Comparison of ENCODE assay signal across 8 mouse cellular contexts in genomic region chr17:48410299-48410785, GRCm38 (mm10). TPM values are rescaled to one million over a fixed set of nuclear protein-coding genes. Genes with fewer than 3 reads are reported as not detected.
DNase-seq lines count a peak whose midpoint lies in the region; ATAC-seq lines count a peak whose summit lies in the region.

No protein-coding gene starts in this region.

- H3K9ac ChIP-seq in forebrain, embryonic 15.5 days (replicated peaks), result peak overlapping the region; percentile 67
- H3K9ac ChIP-seq in liver, embryonic 12.5 days, result peak overlapping the region; percentile 86

- WGBS in heart, embryonic 10.5 days, result under 1% methylated on average over 13 of the region's 13 CpGs
- under 1% methylated on average over 13 of the region's 13 CpGs for WGBS in forebrain, embryonic 15.5 days
- under 1% methylated on average over 13 of the region's 13 CpGs for WGBS in liver, embryonic 12.5 days (ENCODE audit: insufficient replicate concordance)

- ATAC-seq in forebrain, embryonic 15.5 days (replicated peaks), result peak; percentile 32
- peak; percentile 39 for ATAC-seq in liver, embryonic 12.5 days

- no peaks in the 10 kb centered on the region for H3K27me3 ChIP-seq in heart, embryonic 10.5 days (ENCODE audit: insufficient read depth, poor library complexity, severe bottlenecking)
- H3K27me3 ChIP-seq in forebrain, embryonic 15.5 days, result no peaks in the 10 kb centered on the region
- H3K27me3 ChIP-seq in liver, embryonic 12.5 days (replicated peaks), result no peaks in the 10 kb centered on the region

- H3K27ac ChIP-seq in heart, embryonic 10.5 days, result peak overlapping the region; percentile 99
- peak overlapping the region; percentile 96 for H3K27ac ChIP-seq in forebrain, embryonic 15.5 days (replicated peaks)
- peak overlapping the region; percentile 100 for H3K27ac ChIP-seq in liver, embryonic 12.5 days

- H3K9me3 ChIP-seq in heart, embryonic 10.5 days, result no peaks in the 10 kb centered on the region
- H3K9me3 ChIP-seq in forebrain, embryonic 15.5 days, result no peaks in the 10 kb centered on the region
- H3K9me3 ChIP-seq in liver, embryonic 12.5 days (replicated peaks), result no peaks in the 10 kb centered on the region

- H3K36me3 ChIP-seq in heart, embryonic 10.5 days, result peaks cover 25% of the 10 kb centered on the region
- peaks cover 7% of the 10 kb centered on the region for H3K36me3 ChIP-seq in forebrain, embryonic 15.5 days
- peaks cover 46% of the 10 kb centered on the region for H3K36me3 ChIP-seq in liver, embryonic 12.5 days

- peak overlapping the region; percentile 83 for H3K4me2 ChIP-seq in forebrain, embryonic 15.5 days (replicated peaks)
- peak overlapping the region; percentile 86 for H3K4me2 ChIP-seq in liver, embryonic 12.5 days

- no peak for DNase-seq in heart, embryonic 10.5 days (ENCODE audit: low spot score)
- DNase-seq in heart, adult 11 months, result no peak
- DNase-seq in MN1 (ENCODE audit: low spot score), result peak; percentile 71
- DNase-seq in adrenal gland, adult 2 months, result no peak
- DNase-seq in layer of hippocampus, postnatal 36 days, result no peak
- no peak for DNase-seq in kidney, postnatal 14 days

- peaks cover 23% of the 10 kb centered on the region for H3K4me1 ChIP-seq in heart, embryonic 10.5 days
- peaks cover 38% of the 10 kb centered on the region for H3K4me1 ChIP-seq in forebrain, embryonic 15.5 days
- peaks cover 51% of the 10 kb centered on the region for H3K4me1 ChIP-seq in liver, embryonic 12.5 days

- H3K4me3 ChIP-seq in heart, embryonic 10.5 days, result peak overlapping the region; percentile 91
- H3K4me3 ChIP-seq in forebrain, embryonic 15.5 days, result peak overlapping the region; percentile 80
- H3K4me3 ChIP-seq in liver, embryonic 12.5 days, result peak overlapping the region; percentile 90

RNA-seq across cellular contexts. Expression of gene Oard1, which starts 0.5 kb away (rescaled TPM):
- 56.7 and 78.1 TPM in 2 replicates for polyA plus RNA-seq in heart, embryonic 10.5 days (2016; fragmentation: Nextera tagmentation; extraction: Ambion mirVana)
- polyA plus RNA-seq in forebrain, embryonic 15.5 days (2015; fragmentation: Nextera tagmentation; extraction: Ambion mirVana), result 59.0 and 60.7 TPM in 2 replicates
- 56.5 and 58.1 TPM in 2 replicates for polyA plus RNA-seq in liver, embryonic 12.5 days (2016; fragmentation: Nextera tagmentation; extraction: Ambion mirVana)
- total RNA-seq in adrenal gland, adult 2 months (2021), result 10 to 100 TPM; 14.6 to 19.6 TPM
- polyA plus RNA-seq in adrenal gland, adult 2 months (2012; rRNA removed), result 2.5 TPM in 2 replicates
- total RNA-seq in layer of hippocampus, postnatal 36 days (2021), result 10 to 100 TPM; 12.3 to 13.6 TPM

RNA-seq across cellular contexts. Expression of gene Nfya, which starts 0.6 kb away (rescaled TPM):
- 13.7 and 17.3 TPM in 2 replicates for polyA plus RNA-seq in heart, embryonic 10.5 days (2016; fragmentation: Nextera tagmentation; extraction: Ambion mirVana)
- 17.6 and 18.9 TPM in 2 replicates for polyA plus RNA-seq in forebrain, embryonic 15.5 days (2015; fragmentation: Nextera tagmentation; extraction: Ambion mirVana)
- 10.9 and 11.3 TPM in 2 replicates for polyA plus RNA-seq in liver, embryonic 12.5 days (2016; fragmentation: Nextera tagmentation; extraction: Ambion mirVana)
- 10 to 100 TPM; 26.4 to 41.3 TPM for total RNA-seq in adrenal gland, adult 2 months (2021)
- polyA plus RNA-seq in adrenal gland, adult 2 months (2012; rRNA removed), result 45.1 and 55.8 TPM in 2 replicates
- total RNA-seq in layer of hippocampus, postnatal 36 days (2021), result 10 to 100 TPM; 27.2 to 34.4 TPM

RNA-seq across cellular contexts. Expression of gene Apobec2, which starts 22.4 kb away (rescaled TPM):
- polyA plus RNA-seq in heart, embryonic 10.5 days (2016; fragmentation: Nextera tagmentation; extraction: Ambion mirVana), result 142 and 213 TPM in 2 replicates
- 0.19 and 0.73 TPM in 2 replicates for polyA plus RNA-seq in forebrain, embryonic 15.5 days (2015; fragmentation: Nextera tagmentation; extraction: Ambion mirVana)
- polyA plus RNA-seq in liver, embryonic 12.5 days (2016; fragmentation: Nextera tagmentation; extraction: Ambion mirVana), result 0.83 and 1.2 TPM in 2 replicates
- 1 to 10 TPM; 1.7 to 2.0 TPM for total RNA-seq in adrenal gland, adult 2 months (2021)
- 0.28 and 0.58 TPM in 2 replicates for polyA plus RNA-seq in adrenal gland, adult 2 months (2012; rRNA removed)
- total RNA-seq in layer of hippocampus, postnatal 36 days (2021), result not detected

RNA-seq across cellular contexts. Expression of gene Tspo2, which starts 41.0 kb away (rescaled TPM):
- polyA plus RNA-seq in heart, embryonic 10.5 days (2016; fragmentation: Nextera tagmentation; extraction: Ambion mirVana), result 0.43 and 0.67 TPM in 2 replicates
- polyA plus RNA-seq in forebrain, embryonic 15.5 days (2015; fragmentation: Nextera tagmentation; extraction: Ambion mirVana), result 2.3 and 2.8 TPM in 2 replicates
- 123 and 126 TPM in 2 replicates for polyA plus RNA-seq in liver, embryonic 12.5 days (2016; fragmentation: Nextera tagmentation; extraction: Ambion mirVana)
- total RNA-seq in adrenal gland, adult 2 months (2021), result not detected
- not detected in 2 replicates for polyA plus RNA-seq in adrenal gland, adult 2 months (2012; rRNA removed)
- not detected for total RNA-seq in layer of hippocampus, postnatal 36 days (2021)

RNA-seq across cellular contexts. Expression of gene Unc5cl, which starts 44.4 kb away (rescaled TPM):
- 0.20 and 0.26 TPM in 2 replicates for polyA plus RNA-seq in heart, embryonic 10.5 days (2016; fragmentation: Nextera tagmentation; extraction: Ambion mirVana)
- 0.17 and 0.24 TPM in 2 replicates for polyA plus RNA-seq in forebrain, embryonic 15.5 days (2015; fragmentation: Nextera tagmentation; extraction: Ambion mirVana)
- polyA plus RNA-seq in liver, embryonic 12.5 days (2016; fragmentation: Nextera tagmentation; extraction: Ambion mirVana), result 2.6 and 3.4 TPM in 2 replicates
- not detected for total RNA-seq in adrenal gland, adult 2 months (2021)
- not detected in 2 replicates for polyA plus RNA-seq in adrenal gland, adult 2 months (2012; rRNA removed)
- under 1 TPM; 0.27 to 0.30 TPM for total RNA-seq in layer of hippocampus, postnatal 36 days (2021)

Comparison
In these comparisons a context has a peak if more than half of its experiments do, and no peak if none do; other contexts are left out.
1. RNA of gene Oard1, which starts 0.5 kb away (polyA plus RNA-seq): 56.7 to 78.1 TPM in heart, embryonic 10.5 days, 59.0 to 60.7 TPM in forebrain, embryonic 15.5 days and 56.5 to 58.1 TPM in liver, embryonic 12.5 days; 2.5 TPM in adrenal gland, adult 2 months; every median in the first group is over 10 times any median in the second.
2. RNA of gene Apobec2, which starts 22.4 kb away (polyA plus RNA-seq): 142 to 213 TPM in heart, embryonic 10.5 days; 0.83 to 1.2 TPM in liver, embryonic 12.5 days, 0.28 to 0.58 TPM in adrenal gland, adult 2 months and 0.19 to 0.73 TPM in forebrain, embryonic 15.5 days; every median in the first group is over 10 times any median in the second.
3. Peak in every context shown above with its lines, with median percentiles within 50 percentile points of each other: H3K27ac ChIP-seq and H3K4me3 ChIP-seq.